Mouse (Mus musculus) hindlimb bud, embryonic 11.5 days (tissue): ENCODE measurements around the gene Ccdc93.

Experiments used
- DNase-seq: peaks from one replicate; pipeline ENCODE4 v3.0.0-alpha.2; 2012; ENCODE audit warnings: low read depth, low spot score; ENCODE audit errors: extremely low spot score

Gene Ccdc93

GRCm38 (mm10) chr1:121444147-121444546 lies 13.3 kb downstream of the Ccdc93 start:
- no peak for DNase-seq

- DNase-seq: no peak
Observed at GRCm38 (mm10) chr1:121447216-121447615, 16.4 kb downstream of the Ccdc93 start.

GRCm38 (mm10) chr1:121448166-121448565 lies 17.3 kb downstream of the Ccdc93 start:
- no peak for DNase-seq

GRCm38 (mm10) chr1:121451009-121451408 lies 20.2 kb downstream of the Ccdc93 start:
- no peak for DNase-seq

- no peak for DNase-seq
Observed at GRCm38 (mm10) chr1:121452498-121452897, 21.6 kb downstream of the Ccdc93 start.

- DNase-seq: no peak
Observed at GRCm38 (mm10) chr1:121453053-121453452, 22.2 kb downstream of the Ccdc93 start.

GRCm38 (mm10) chr1:121454951-121455350 lies 24.1 kb downstream of the Ccdc93 start:
- no peak for DNase-seq

- DNase-seq: no peak
Observed at GRCm38 (mm10) chr1:121460077-121460476, 29.2 kb downstream of the Ccdc93 start.

GRCm38 (mm10) chr1:121461895-121462294 lies 31.0 kb downstream of the Ccdc93 start:
- no peak for DNase-seq

GRCm38 (mm10) chr1:121462643-121463042 lies 31.8 kb downstream of the Ccdc93 start:
- DNase-seq: no peak

GRCm38 (mm10) chr1:121463806-121464205 lies 33.0 kb downstream of the Ccdc93 start:
- DNase-seq: no peak

- no peak for DNase-seq
Observed at GRCm38 (mm10) chr1:121466276-121466675, 35.4 kb downstream of the Ccdc93 start.

- no peak for DNase-seq
Observed at GRCm38 (mm10) chr1:121468271-121468670, 37.4 kb downstream of the Ccdc93 start.

- DNase-seq: no peak
Observed at GRCm38 (mm10) chr1:121471503-121471902, 40.7 kb downstream of the Ccdc93 start.

- DNase-seq: no peak
Observed at GRCm38 (mm10) chr1:121477716-121478115, 46.9 kb downstream of the Ccdc93 start.

- DNase-seq: no peak
Observed at GRCm38 (mm10) chr1:121478284-121478980, 47.6 kb downstream of the Ccdc93 start.

GRCm38 (mm10) chr1:121479403-121479802 lies 48.6 kb downstream of the Ccdc93 start:
- no peak for DNase-seq

GRCm38 (mm10) chr1:121483091-121483490 lies 52.2 kb downstream of the Ccdc93 start:
- DNase-seq: no peak

GRCm38 (mm10) chr1:121486803-121487202 lies 56.0 kb downstream of the Ccdc93 start:
- no peak for DNase-seq

- no peak for DNase-seq
Observed at GRCm38 (mm10) chr1:121490241-121490640, 59.4 kb downstream of the Ccdc93 start.

- no peak for DNase-seq
Observed at GRCm38 (mm10) chr1:121497093-121497492, 66.2 kb downstream of the Ccdc93 start.

- DNase-seq: no peak
Observed at GRCm38 (mm10) chr1:121508729-121509128, 77.9 kb downstream of the Ccdc93 start.
